Mouse (Mus musculus): ENCODE results near the gene Dnah11.

GRCm38 (mm10) chr12:118128116-118128515 is 70.7 kb downstream of the Dnah11 start:
- TF ChIP-seq POLR2A (IDR thresholded peaks at IDR 0.05; ENCODE audit: low read depth, low read length) (no peak), CTCF (conservative IDR thresholded peaks at IDR 0.05; ENCODE audit: insufficient read depth, insufficient read length, low read depth, low read length) (no peak)
